Mouse (Mus musculus): Measurements from ENCODE around the gene 2310034G01Rik. TPM values are rescaled to one million over a fixed set of nuclear protein-coding genes. Genes with fewer than 3 reads are reported as not detected.
A peak's percentile ranks its signal among the peaks of the same experiment; 100 is the strongest.

2310034G01Rik gene
- 1.4 and 1.5 TPM in 2 replicates for polyA plus RNA-seq (2016; fragmentation: Nextera tagmentation; extraction: Ambion mirVana)

- WGBS = 64% methylated on average over 10 of the region's 10 CpGs
- peaks cover 30% of the 10 kb centered on the region for H3K27me3 ChIP-seq
- H3K4me3 ChIP-seq = peak within 1 kb of the TSS; percentile 60
- peak within 1 kb of the TSS; percentile 88 for H3K27ac ChIP-seq
- H3K36me3 ChIP-seq = no peaks in the 10 kb centered on the region
- peak within 1 kb of the TSS; percentile 84 for H3K9ac ChIP-seq
- H3K9me3 ChIP-seq (replicated peaks) = no peaks in the 10 kb centered on the region
- peaks cover 20% of the 10 kb centered on the region for H3K4me1 ChIP-seq
- peak within 1 kb of the TSS; percentile 95 for H3K4me2 ChIP-seq (replicated peaks)
- ATAC-seq (ENCODE audit: low FRiP score) = no peak
Observed at GRCm38 (mm10) chr19:46350168-46350932, at the start of gene 2310034G01Rik. Gene 2310034G01Rik (minus strand): TSS chr19:46350302.

- Histone ChIP-seq H3K4me1 (peaks cover 27% of the 10 kb centered on the region), H3K9me3 (replicated peaks) (no peaks in the 10 kb centered on the region), H3K4me3 (no peak overlapping the region), H3K4me2 (replicated peaks) (no peak overlapping the region), H3K9ac (no peak overlapping the region), H3K27me3 (no peaks in the 10 kb centered on the region), H3K36me3 (peaks cover 30% of the 10 kb centered on the region), H3K27ac (no peak overlapping the region)
- WGBS = 83% methylated on average over 7 of the region's 7 CpGs
- no peak for ATAC-seq (ENCODE audit: low FRiP score)
Observed at GRCm38 (mm10) chr19:46399886-46400285, 49.8 kb upstream of the 2310034G01Rik start.

- 89% methylated on average over 6 of the region's 6 CpGs for WGBS
- Histone ChIP-seq H3K4me3 (no peak overlapping the region), H3K36me3 (peaks cover 27% of the 10 kb centered on the region), H3K9me3 (replicated peaks) (no peaks in the 10 kb centered on the region), H3K4me1 (peaks cover 30% of the 10 kb centered on the region), H3K27ac (no peak overlapping the region), H3K4me2 (replicated peaks) (no peak overlapping the region), H3K27me3 (no peaks in the 10 kb centered on the region), H3K9ac (no peak overlapping the region)
- no peak for ATAC-seq (ENCODE audit: low FRiP score)
Observed at GRCm38 (mm10) chr19:46399372-46399771, 49.3 kb upstream of the 2310034G01Rik start.

- Histone ChIP-seq H3K9me3 (replicated peaks) (no peaks in the 10 kb centered on the region), H3K4me1 (peaks cover 40% of the 10 kb centered on the region), H3K27ac (no peak overlapping the region), H3K4me2 (replicated peaks) (peak overlapping the region; percentile 86), H3K27me3 (no peaks in the 10 kb centered on the region), H3K9ac (0 out of 2 replicates have a peak overlapping the region, but pooled peaks have one; percentile 35), H3K4me3 (peak overlapping the region; percentile 86; the same call in 1 of the 2 replicates), H3K36me3 (peaks cover 18% of the 10 kb centered on the region)
- no peak for ATAC-seq (ENCODE audit: low FRiP score)
- WGBS = 37% methylated on average over 3 of the region's 3 CpGs
Observed at GRCm38 (mm10) chr19:46398401-46398800, 48.3 kb upstream of the 2310034G01Rik start.

- Histone ChIP-seq H3K27ac (peak overlapping the region; percentile 87; the same call in 1 of the 2 replicates), H3K4me3 (peak overlapping the region; percentile 86), H3K4me1 (peaks cover 42% of the 10 kb centered on the region), H3K9me3 (replicated peaks) (no peaks in the 10 kb centered on the region), H3K4me2 (replicated peaks) (peak overlapping the region; percentile 86), H3K27me3 (no peaks in the 10 kb centered on the region), H3K36me3 (peaks cover 9% of the 10 kb centered on the region), H3K9ac (peak overlapping the region; percentile 85)
- ATAC-seq (ENCODE audit: low FRiP score) = no peak
- WGBS = 2% methylated on average over 19 of the region's 19 CpGs
Observed at GRCm38 (mm10) chr19:46397436-46398001, 47.4 kb upstream of the 2310034G01Rik start.

GRCm38 (mm10) chr19:46396686-46397435 lies 46.8 kb upstream of the 2310034G01Rik start, which contains the start of gene Sufu:
Gene Sufu (plus strand): TSS chr19:46396896.
- peak within 1 kb of the TSS; percentile 86 for H3K4me2 ChIP-seq (replicated peaks)
- no peaks in the 10 kb centered on the region for H3K27me3 ChIP-seq
- peak within 1 kb of the TSS; percentile 87 for H3K27ac ChIP-seq
- ATAC-seq (ENCODE audit: low FRiP score) = peak; percentile 90
- peak within 1 kb of the TSS; percentile 86 for H3K4me3 ChIP-seq
- peaks cover 42% of the 10 kb centered on the region for H3K4me1 ChIP-seq
- H3K9me3 ChIP-seq (replicated peaks) = no peaks in the 10 kb centered on the region
- H3K36me3 ChIP-seq = peaks cover 9% of the 10 kb centered on the region
- peak within 1 kb of the TSS; percentile 85 for H3K9ac ChIP-seq
- WGBS = under 1% methylated on average over 57 of the region's 57 CpGs

GRCm38 (mm10) chr19:46396109-46396508 lies 46.0 kb upstream of the 2310034G01Rik start:
- 15% methylated on average over 8 of the region's 8 CpGs for WGBS
- H3K4me1 ChIP-seq = peaks cover 42% of the 10 kb centered on the region

GRCm38 (mm10) chr19:46395109-46396009 lies 45.3 kb upstream of the 2310034G01Rik start, which contains the start of gene Actr1a:
Gene Actr1a (minus strand): TSS chr19:46395748.
- H3K4me2 ChIP-seq (replicated peaks) = peak within 1 kb of the TSS; percentile 94
- H3K36me3 ChIP-seq = no peaks in the 10 kb centered on the region
- H3K4me3 ChIP-seq = peak within 1 kb of the TSS; percentile 67
- H3K27me3 ChIP-seq = no peaks in the 10 kb centered on the region
- no peaks in the 10 kb centered on the region for H3K9me3 ChIP-seq (replicated peaks)
- WGBS = under 1% methylated on average over 51 of the region's 51 CpGs
- H3K27ac ChIP-seq = peak within 1 kb of the TSS; percentile 74
- ATAC-seq (ENCODE audit: low FRiP score) = peak; percentile 94
- peak within 1 kb of the TSS; percentile 75 for H3K9ac ChIP-seq
- peaks cover 41% of the 10 kb centered on the region for H3K4me1 ChIP-seq

More at GRCm38 (mm10) chr19:46396109-46396508, 46.0 kb upstream of the 2310034G01Rik start:
- no peaks in the 10 kb centered on the region for H3K9me3 ChIP-seq (replicated peaks)
- peak overlapping the region; percentile 52 for H3K4me2 ChIP-seq (replicated peaks)
- 0 out of 2 replicates have a peak overlapping the region, but pooled peaks have one; percentile 74 for H3K27ac ChIP-seq
- ATAC-seq (ENCODE audit: low FRiP score) = no peak
- H3K27me3 ChIP-seq = no peaks in the 10 kb centered on the region
- H3K4me3 ChIP-seq = peak overlapping the region; percentile 67
- H3K36me3 ChIP-seq = peaks cover 5% of the 10 kb centered on the region
- no peak overlapping the region for H3K9ac ChIP-seq

- peak overlapping the region; percentile 94 for H3K4me2 ChIP-seq (replicated peaks)
- H3K36me3 ChIP-seq = no peaks in the 10 kb centered on the region
- WGBS = 12% methylated on average over 10 of the region's 10 CpGs
- no peak for ATAC-seq (ENCODE audit: low FRiP score)
- H3K27me3 ChIP-seq = no peaks in the 10 kb centered on the region
- peak overlapping the region; percentile 67 for H3K4me3 ChIP-seq
- no peak overlapping the region for H3K27ac ChIP-seq
- no peaks in the 10 kb centered on the region for H3K9me3 ChIP-seq (replicated peaks)
- peak overlapping the region; percentile 70 for H3K9ac ChIP-seq
- peaks cover 40% of the 10 kb centered on the region for H3K4me1 ChIP-seq
Observed at GRCm38 (mm10) chr19:46394712-46395108, 44.6 kb upstream of the 2310034G01Rik start.

GRCm38 (mm10) chr19:46392018-46392417 lies 41.9 kb upstream of the 2310034G01Rik start:
- Histone ChIP-seq H3K4me3 (no peak overlapping the region), H3K36me3 (peaks cover 7% of the 10 kb centered on the region; the same call in 1 of the 2 replicates), H3K9ac (no peak overlapping the region), H3K27ac (no peak overlapping the region), H3K27me3 (no peaks in the 10 kb centered on the region), H3K9me3 (replicated peaks) (no peaks in the 10 kb centered on the region), H3K4me2 (replicated peaks) (no peak overlapping the region), H3K4me1 (peaks cover 21% of the 10 kb centered on the region)
- ATAC-seq (ENCODE audit: low FRiP score) = no peak
- 43% methylated on average over 4 of the region's 4 CpGs for WGBS

- H3K36me3 ChIP-seq = peaks cover 24% of the 10 kb centered on the region
- 81% methylated on average over 5 of the region's 5 CpGs for WGBS
Observed at GRCm38 (mm10) chr19:46389872-46390271, 39.8 kb upstream of the 2310034G01Rik start.

More at GRCm38 (mm10) chr19:46389872-46390271, 39.8 kb upstream of the 2310034G01Rik start:
- no peak overlapping the region for H3K4me3 ChIP-seq
- H3K9ac ChIP-seq = no peak overlapping the region
- no peak for ATAC-seq (ENCODE audit: low FRiP score)
- H3K4me2 ChIP-seq (replicated peaks) = no peak overlapping the region
- no peaks in the 10 kb centered on the region for H3K9me3 ChIP-seq (replicated peaks)
- peaks cover 16% of the 10 kb centered on the region for H3K4me1 ChIP-seq
- H3K27ac ChIP-seq = no peak overlapping the region
- H3K27me3 ChIP-seq = no peaks in the 10 kb centered on the region
